Mouse (Mus musculus) heart, adult 9 months (tissue): ENCODE results near the gene Aqp6.

Experiments
- DNase-seq, 2 experiments: peaks; one replicate each; pipeline ENCODE4 v3.0.0; 2022; ENCODE audit warnings: low spot score in 2 of 2

Aqp6 gene

GRCm38 (mm10) chr15:99597596-99597995 lies 3.6 kb upstream of the Aqp6 start:
- no peak for DNase-seq

GRCm38 (mm10) chr15:99599245-99600070 lies 1.7 kb upstream of the Aqp6 start:
- no peak for DNase-seq

GRCm38 (mm10) chr15:99601823-99602120 lies 572 bp downstream of the Aqp6 start:
- DNase-seq = no peak

- DNase-seq = no peak
Measured at GRCm38 (mm10) chr15:99602206-99602820, 1.1 kb downstream of the Aqp6 start.

GRCm38 (mm10) chr15:99603216-99603615 lies 2.0 kb downstream of the Aqp6 start:
- DNase-seq = no peak

GRCm38 (mm10) chr15:99605595-99605994 lies 4.4 kb downstream of the Aqp6 start:
- DNase-seq = no peak

- DNase-seq = no peak
Measured at GRCm38 (mm10) chr15:99606515-99606914, 5.3 kb downstream of the Aqp6 start.

GRCm38 (mm10) chr15:99607388-99608113 lies 6.4 kb downstream of the Aqp6 start:
- DNase-seq = no peak

GRCm38 (mm10) chr15:99608382-99609125 lies 7.4 kb downstream of the Aqp6 start:
- no peak for DNase-seq

- no peak for DNase-seq
Measured at GRCm38 (mm10) chr15:99611563-99611962, 10.4 kb downstream of the Aqp6 start.

GRCm38 (mm10) chr15:99614273-99614672 lies 13.1 kb downstream of the Aqp6 start:
- no peak for DNase-seq

- DNase-seq = peak; percentile 16 to 23
Measured at GRCm38 (mm10) chr15:99614753-99615152, 13.6 kb downstream of the Aqp6 start.

GRCm38 (mm10) chr15:99615246-99615645 lies 14.0 kb downstream of the Aqp6 start:
- DNase-seq = no peak

GRCm38 (mm10) chr15:99618595-99618994 lies 17.4 kb downstream of the Aqp6 start:
- no peak for DNase-seq

- no peak for DNase-seq
Measured at GRCm38 (mm10) chr15:99619821-99620220, 18.6 kb downstream of the Aqp6 start.

GRCm38 (mm10) chr15:99622063-99622462 lies 20.9 kb downstream of the Aqp6 start:
- DNase-seq = no peak

GRCm38 (mm10) chr15:99631618-99632017 lies 30.4 kb downstream of the Aqp6 start:
- DNase-seq = no peak

GRCm38 (mm10) chr15:99634702-99635101 lies 33.5 kb downstream of the Aqp6 start:
- no peak for DNase-seq

GRCm38 (mm10) chr15:99637405-99638123 lies 36.4 kb downstream of the Aqp6 start:
- DNase-seq = no peak

GRCm38 (mm10) chr15:99638124-99638485 lies 36.9 kb downstream of the Aqp6 start:
- DNase-seq = no peak

- no peak for DNase-seq
Measured at GRCm38 (mm10) chr15:99642622-99643021, 41.4 kb downstream of the Aqp6 start.

GRCm38 (mm10) chr15:99643832-99644231 lies 42.6 kb downstream of the Aqp6 start:
- no peak for DNase-seq
